Mouse (Mus musculus) spleen, adult 2 months (tissue): ENCODE measurements around the gene Klhl8. TPM values are rescaled to one million over a fixed set of nuclear protein-coding genes. Genes with fewer than 3 reads are reported as not detected.
"Not testable (repeated sequence)": the region's sequence is repeated elsewhere in the genome, so short reads cannot be mapped to it uniquely, and the experiment has no call there.

Experiments
- DNase-seq, 2 experiments: peaks; one replicate each; pipeline versions ENCODE4 v3.0.0 to v3.0.0-alpha.2; 2012 to 2021; ENCODE audit warnings: low spot score in 2 of 2, low read depth in 1 of 2
- H3K27ac ChIP-seq: fragments of 200-500 bp; 2 replicates; pipeline ENCODE4 v1.5.1; 2012; ENCODE audit warnings: low read length, inconsistent platforms; ENCODE audit not compliant: insufficient read depth
- H3K27me3 ChIP-seq: fragments of 200-500 bp; 2 replicates; pipeline ENCODE4 v1.6.1; 2012; ENCODE audit warnings: mild to moderate bottlenecking, moderate library complexity, low read length, inconsistent platforms; ENCODE audit not compliant: control insufficient read depth, insufficient read depth
- H3K36me3 ChIP-seq: fragments of 200-500 bp; 2 replicates; pipeline ENCODE4 v1.6.1; 2012; ENCODE audit warnings: mild to moderate bottlenecking, low read length, inconsistent platforms; ENCODE audit not compliant: control insufficient read depth, insufficient read depth
- H3K4me1 ChIP-seq: fragments of 200-500 bp; 2 replicates; pipeline ENCODE4 v1.6.1; 2011; ENCODE audit warnings: inconsistent platforms; ENCODE audit not compliant: control insufficient read depth, insufficient read depth, insufficient read length
- H3K4me3 ChIP-seq: fragments of 200-500 bp; 2 replicates; pipeline ENCODE4 v1.5.1; 2011; ENCODE audit warnings: mild to moderate bottlenecking, inconsistent platforms; ENCODE audit not compliant: insufficient read depth, insufficient read length; ENCODE audit errors: extremely low read depth
- CTCF ChIP-seq: fragments of 200-500 bp; IDR thresholded peaks from 2 replicates; pipeline ENCODE4 v1.5.1; 2011; ENCODE audit warnings: mild to moderate bottlenecking, inconsistent platforms; ENCODE audit not compliant: insufficient read depth, insufficient read length, insufficient replicate concordance; ENCODE audit errors: extremely low read depth
- POLR2A ChIP-seq: fragments of 200-500 bp; IDR thresholded peaks from 2 replicates; pipeline ENCODE4 v1.6.1; 2011; ENCODE audit warnings: low read depth, low read length, inconsistent platforms
- WGBS: fragments of 180-500 bp; shearing (Covaris S2); methylation state at CpG from one replicate; pipeline ENCODE4 v1.1.7; 2018; 5-methylcytosine and 5-hydroxymethylcytosine counted together
- polyA plus RNA-seq: library from polyadenylated mRNA; depleted of rRNA; stranded (reverse); fragments of >200 nt; gene quantifications from 2 replicates; pipeline ENCODE4 v1.2.3, GENCODE M21; 2012; rRNA removed

Gene Klhl8
- 1.5 and 2.0 TPM in 2 replicates for polyA plus RNA-seq

DNA sequence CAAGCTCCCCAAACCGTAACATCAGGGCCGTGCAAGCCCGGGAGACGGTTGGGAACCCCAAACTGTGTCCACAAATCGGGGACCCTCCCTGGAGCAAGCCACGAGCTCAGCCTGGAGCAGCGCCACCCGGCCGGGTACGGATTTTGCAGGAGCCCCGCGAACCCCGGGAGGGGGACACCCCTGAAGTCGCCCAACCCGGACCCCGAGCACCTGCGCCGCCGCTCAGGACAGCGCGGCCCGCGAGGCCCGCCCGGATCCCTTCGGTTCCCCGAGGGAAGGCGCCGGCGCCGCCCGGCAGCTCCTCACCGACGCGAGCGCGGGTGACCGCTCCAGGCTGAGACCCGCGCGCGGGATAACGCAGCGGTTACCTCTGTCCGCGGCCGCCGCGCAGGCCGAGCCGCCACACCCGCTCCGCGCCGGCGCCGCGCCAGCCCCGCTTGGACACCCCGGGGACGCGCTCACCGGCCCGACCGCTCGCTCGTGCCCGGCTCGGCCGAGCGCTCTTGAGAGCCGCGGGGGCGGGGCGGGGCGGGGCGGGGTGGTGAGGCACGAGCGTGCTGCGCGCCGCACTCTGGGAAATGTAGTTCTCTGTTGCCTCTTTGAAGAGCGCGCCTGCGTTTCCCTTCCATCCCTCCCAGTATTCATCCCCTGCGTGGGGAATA, at the start of gene Klhl8:
Gene Klhl8, minus strand, starts transcription at position 512 of the 662 bp plus-strand sequence.
- DNase-seq = peak; percentile 28 to 80
- Histone ChIP-seq H3K27me3 (0 out of 2 replicates have a peak, but pooled peaks cover 3% of the 10 kb centered on the region), H3K27ac (no peak within 1 kb of the TSS), H3K4me1 (no peaks in the 10 kb centered on the region), H3K36me3 (no peaks in the 10 kb centered on the region), H3K4me3 (peak within 1 kb of the TSS; percentile 94)
- WGBS = under 1% methylated on average over 72 of the region's 86 CpGs
- TF ChIP-seq POLR2A (no peak), CTCF (no peak)

- no peaks in the 10 kb centered on the region for H3K36me3 ChIP-seq
- H3K27ac ChIP-seq = no peak overlapping the region
- no peaks in the 10 kb centered on the region for H3K27me3 ChIP-seq
- no peak for DNase-seq
- no peaks in the 10 kb centered on the region for H3K4me1 ChIP-seq
- TF ChIP-seq POLR2A (no peak), CTCF (no peak)
- 67% methylated on average over 5 of the region's 5 CpGs for WGBS
- no peak overlapping the region for H3K4me3 ChIP-seq
Observed at GRCm38 (mm10) chr5:103954638-103955037, 43.6 kb upstream of the Klhl8 start.

DNA sequence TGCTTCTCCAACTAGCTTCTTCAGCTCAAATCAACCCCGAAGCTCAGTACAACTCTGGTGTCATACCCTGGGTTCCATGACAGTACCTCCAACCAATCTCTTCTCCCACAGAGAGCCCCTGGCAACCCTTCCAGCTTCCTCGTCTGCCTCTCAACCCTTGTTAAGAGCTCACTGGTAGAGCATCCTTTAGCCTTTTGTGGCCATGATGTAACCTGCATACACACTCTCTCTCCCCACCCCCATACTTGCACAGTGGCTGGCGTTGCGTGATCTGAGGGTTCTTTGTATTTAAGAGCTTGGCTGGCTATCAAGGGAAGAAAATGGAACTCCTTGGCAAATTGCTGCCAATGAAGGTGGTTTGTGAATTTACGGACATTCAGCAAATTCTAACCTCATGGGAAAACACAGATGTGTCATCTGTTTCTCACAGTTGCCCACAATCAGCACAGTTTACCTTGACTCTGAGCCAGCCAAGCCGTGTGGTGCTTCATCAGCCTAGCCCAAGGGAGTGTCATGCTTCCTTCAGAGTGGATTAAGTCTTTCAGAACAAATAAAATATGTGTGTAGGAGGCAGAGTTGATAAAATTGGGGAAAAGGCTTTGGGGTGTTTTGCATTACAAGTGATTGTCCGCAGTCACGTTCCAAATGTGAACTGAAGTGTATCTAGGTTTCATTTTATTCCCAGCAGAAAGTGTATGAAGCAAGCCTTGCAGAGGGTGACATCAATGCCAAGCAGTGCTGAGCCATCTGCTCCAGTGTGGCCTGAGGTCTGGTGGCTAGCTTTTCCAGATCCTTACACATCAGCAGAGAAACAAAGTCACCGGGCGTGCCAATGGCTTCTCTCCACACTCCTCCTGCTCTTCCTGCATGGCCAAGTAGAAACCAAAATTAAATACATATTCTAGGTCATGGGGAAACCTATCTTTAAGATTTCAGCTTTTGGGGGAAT, 42.4 kb upstream of the Klhl8 start:
- Histone ChIP-seq H3K4me3 (no peak overlapping the region), H3K27ac (no peak overlapping the region), H3K36me3 (no peaks in the 10 kb centered on the region), H3K27me3 (no peaks in the 10 kb centered on the region), H3K4me1 (no peaks in the 10 kb centered on the region)
- no peak for TF ChIP-seq CTCF
- no peak for TF ChIP-seq POLR2A
- 86% methylated on average over 10 of the region's 10 CpGs for WGBS
- no peak for DNase-seq

- not testable (repeated sequence) for H3K27ac ChIP-seq, DNase-seq, H3K27me3 ChIP-seq, H3K36me3 ChIP-seq, H3K4me1 ChIP-seq, H3K4me3 ChIP-seq
- WGBS = 90% methylated on average over 15 of the region's 15 CpGs
Observed at GRCm38 (mm10) chr5:103950138-103950537, 39.1 kb upstream of the Klhl8 start.

- 67% methylated on average over 6 of the region's 6 CpGs for WGBS
- Histone ChIP-seq H3K4me1 (no peaks in the 10 kb centered on the region), H3K27ac (no peak overlapping the region), H3K4me3 (no peak overlapping the region), H3K27me3 (0 out of 2 replicates have a peak, but pooled peaks cover 2% of the 10 kb centered on the region), H3K36me3 (no peaks in the 10 kb centered on the region)
- TF ChIP-seq CTCF (no peak), POLR2A (no peak)
- DNase-seq = no peak
Observed at GRCm38 (mm10) chr5:103943183-103943582, 32.1 kb upstream of the Klhl8 start.

DNA sequence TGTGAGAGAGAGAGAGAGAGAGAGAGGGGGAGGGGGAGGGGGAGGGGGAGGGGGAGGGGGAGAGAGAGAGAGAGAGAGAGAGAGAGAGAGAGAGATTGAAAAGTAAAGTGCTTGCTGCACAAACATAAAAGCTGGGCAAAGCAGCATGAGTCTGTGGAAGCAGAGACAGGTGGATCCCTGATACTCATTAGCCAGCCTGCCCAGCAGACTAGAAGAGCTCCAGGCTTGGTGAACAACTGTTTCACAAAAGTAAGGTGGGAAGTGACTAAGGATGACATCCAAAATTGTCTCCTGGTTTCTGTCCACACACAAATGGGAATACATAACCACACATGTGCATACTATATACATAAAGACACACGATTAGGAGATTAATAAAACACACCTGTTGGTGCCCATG, 28.8 kb upstream of the Klhl8 start:
- no peak overlapping the region for H3K4me3 ChIP-seq
- H3K27ac ChIP-seq = no peak overlapping the region
- no peak for DNase-seq
- no peaks in the 10 kb centered on the region for H3K36me3 ChIP-seq
- WGBS = 77% methylated on average over 1 of the region's 1 CpGs
- no peaks in the 10 kb centered on the region for H3K4me1 ChIP-seq
- TF ChIP-seq POLR2A (no peak), CTCF (no peak)
- 0 out of 2 replicates have a peak, but pooled peaks cover 2% of the 10 kb centered on the region for H3K27me3 ChIP-seq

GRCm38 (mm10) chr5:103939350-103939652, 28.2 kb upstream of the Klhl8 start:
- WGBS = 70% methylated on average over 7 of the region's 7 CpGs

More at GRCm38 (mm10) chr5:103939350-103939652, 28.2 kb upstream of the Klhl8 start:
- H3K27ac ChIP-seq = no peak overlapping the region
- H3K4me1 ChIP-seq = no peaks in the 10 kb centered on the region
- no peak for DNase-seq
- H3K4me3 ChIP-seq = no peak overlapping the region
- H3K36me3 ChIP-seq = no peaks in the 10 kb centered on the region
- 0 out of 2 replicates have a peak, but pooled peaks cover 2% of the 10 kb centered on the region for H3K27me3 ChIP-seq
- TF ChIP-seq CTCF (no peak), POLR2A (no peak)
